Mouse (Mus musculus) heart, adult 8-10 months (tissue): ENCODE data around the gene Ank2. TPM values are rescaled to one million over a fixed set of nuclear protein-coding genes. Genes with fewer than 3 reads are reported as not detected.
A peak's percentile ranks its signal among the peaks of the same experiment; 100 is the strongest.

Experiments used
- DNase-seq: peaks from one replicate; pipeline ENCODE4 v3.0.0; 2022; ENCODE audit warnings: low spot score
- microRNA-seq: library from miRNA; unstranded; fragments of <30 nt; microRNA quantifications from one replicate; pipeline ENCODE4 v1.2.0, GENCODE M21; 2022
- total RNA-seq, 4 experiments: library from RNA; stranded (reverse); gene quantifications; 2 replicates each; pipeline ENCODE4 v1.2.4; 2022

The Ank2 gene
- total RNA-seq, 4 experiments from 2014 or later, result 297 to 377 (median 334) TPM

DNA sequence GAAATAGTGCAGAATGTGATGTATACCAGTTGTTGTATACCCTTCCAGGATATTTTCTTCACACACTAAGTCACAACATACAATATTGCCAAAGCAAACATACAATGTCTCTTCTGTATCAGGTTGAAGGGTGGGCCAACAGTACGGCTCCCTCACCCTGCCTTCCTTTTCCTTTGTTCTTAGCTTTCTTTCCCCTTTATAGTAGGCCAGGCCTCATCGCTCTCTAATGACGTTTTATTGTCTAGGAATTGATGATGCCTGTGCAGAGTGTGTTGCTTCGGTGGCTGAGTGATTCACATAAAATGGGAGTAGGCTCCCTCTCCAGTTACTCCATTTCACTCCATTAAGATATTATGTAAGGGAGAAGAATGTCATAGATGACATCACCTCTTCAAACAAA, 612.5 kb downstream of the Ank2 start:
- DNase-seq, result no peak

DNA sequence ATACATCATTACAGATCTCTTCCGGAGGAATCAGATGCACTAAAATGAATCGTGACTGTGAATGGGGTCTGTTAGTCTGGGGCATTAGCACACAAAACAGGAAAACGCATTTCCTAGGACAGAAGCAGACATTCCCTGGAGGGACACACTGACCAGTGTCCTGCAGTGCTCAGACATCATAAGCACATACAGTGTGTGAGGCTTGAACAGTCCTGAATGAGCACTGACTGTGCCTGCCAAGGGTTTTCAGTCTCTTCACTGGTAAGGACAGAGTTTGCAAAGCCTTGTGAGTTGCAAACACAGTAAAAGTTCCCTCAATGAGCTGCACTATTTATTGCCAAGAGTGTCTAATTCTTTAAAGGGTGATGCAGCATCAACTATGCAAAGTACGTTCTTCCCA, 613.1 kb downstream of the Ank2 start:
- no peak for DNase-seq

DNA sequence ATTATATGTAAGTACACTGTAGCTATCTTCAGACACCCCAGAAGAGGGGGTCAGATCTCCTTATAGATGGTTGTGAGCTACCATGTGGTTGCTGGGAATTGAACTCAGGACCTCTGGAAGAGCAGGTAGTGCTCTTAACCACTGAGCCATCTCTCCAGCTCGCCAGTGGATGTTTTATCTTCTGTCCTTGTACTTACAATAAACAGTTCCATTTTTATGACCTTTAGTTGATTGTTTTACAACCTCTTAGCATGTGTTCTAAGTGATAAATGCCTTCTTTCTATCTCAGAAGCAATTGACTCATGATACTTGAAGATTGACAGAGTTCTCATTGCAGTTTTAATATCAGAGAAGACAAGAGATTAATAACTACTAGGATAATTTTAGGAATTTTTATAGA, 620.9 kb downstream of the Ank2 start:
- DNase-seq, result no peak

Small RNAs within 50 kb of the gene (microRNA-seq; reads per million reads assigned to microRNA genes)
- gene Gm44494 (not detected), gene Mir302a (652 reads per million, percentile 78 among the genes with 10 or more reads in this experiment), gene Mir302b (417 reads per million, percentile 74 among the genes with 10 or more reads in this experiment), gene Mir302c (114 reads per million, percentile 62 among the genes with 10 or more reads in this experiment), gene Mir302d (278 reads per million, percentile 71 among the genes with 10 or more reads in this experiment), gene Mir367 (not detected)

Other genes starting within 250 kb of the Ank2 start
- 10 to 100 TPM; 19.6 to 24.9 (median 22.9) TPM for gene Larp7, start 54.0 kb upstream of the Ank2 start, total RNA-seq
- under 1 TPM; 0.63 to 0.97 (median 0.76) TPM for gene Zgrf1, start 54.1 kb upstream of the Ank2 start, total RNA-seq
- not detected for gene Neurog2, start 133.8 kb upstream of the Ank2 start, total RNA-seq